Mouse (Mus musculus) megakaryocyte, embryonic 14.5 days (primary cell): ENCODE results near the gene Spz1.

ENCODE experiments used
- FLI1 ChIP-seq: IDR thresholded peaks from 2 replicates; pipeline ENCODE4 v1.6.1; 2012; ENCODE audit warnings: low read length, inconsistent platforms, mixed read lengths
- GATA1 ChIP-seq: IDR thresholded peaks from 3 replicates; pipeline ENCODE4 v1.6.1; 2012; ENCODE audit warnings: mixed read lengths, low read length, inconsistent platforms, borderline replicate concordance

- TF ChIP-seq GATA1 (no peak), FLI1 (no peak)
Measured at GRCm38 (mm10) chr13:92595424-92595823, 19.5 kb upstream of the Spz1 start.
